Mouse (Mus musculus) ovary, postnatal 10 days (tissue): ENCODE data around the gene Ttll13.
A peak's percentile ranks its signal among the peaks of the same experiment; 100 is the strongest.

Experiments
- DNase-seq: peaks from one replicate; pipeline ENCODE4 v3.0.0; 2022; ENCODE audit warnings: low spot score

Ttll13 gene

GRCm38 (mm10) chr7:80214459-80214858 is 31.7 kb upstream of the Ttll13 start:
- no peak for DNase-seq

- peak; percentile 52 for DNase-seq
Observed at GRCm38 (mm10) chr7:80215398-80215797, 30.8 kb upstream of the Ttll13 start.

- DNase-seq: no peak
Observed at GRCm38 (mm10) chr7:80216566-80216965, 29.6 kb upstream of the Ttll13 start.

DNA sequence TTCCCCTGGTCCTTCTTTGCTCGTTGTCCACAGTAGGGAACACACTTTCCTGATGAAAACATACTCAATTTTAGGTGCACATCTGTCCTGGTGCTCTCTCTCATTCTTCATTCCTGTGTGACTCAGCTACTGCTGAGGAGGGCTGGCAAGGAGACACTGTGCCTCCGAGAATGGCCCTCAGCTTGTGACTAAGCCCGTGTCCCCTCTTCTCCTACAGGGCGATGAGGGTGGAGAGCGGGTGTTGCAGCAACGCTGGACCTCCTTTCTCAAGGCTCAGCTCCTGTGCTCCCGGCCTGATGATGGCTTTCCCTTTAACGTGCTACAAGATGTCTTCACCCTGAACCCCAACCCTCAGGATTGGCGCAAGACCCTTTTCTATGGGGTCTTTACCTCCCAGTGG is 27.5 kb upstream of the Ttll13 start:
- DNase-seq: no peak

GRCm38 (mm10) chr7:80220237-80220797 is 25.9 kb upstream of the Ttll13 start:
- no peak for DNase-seq

DNA sequence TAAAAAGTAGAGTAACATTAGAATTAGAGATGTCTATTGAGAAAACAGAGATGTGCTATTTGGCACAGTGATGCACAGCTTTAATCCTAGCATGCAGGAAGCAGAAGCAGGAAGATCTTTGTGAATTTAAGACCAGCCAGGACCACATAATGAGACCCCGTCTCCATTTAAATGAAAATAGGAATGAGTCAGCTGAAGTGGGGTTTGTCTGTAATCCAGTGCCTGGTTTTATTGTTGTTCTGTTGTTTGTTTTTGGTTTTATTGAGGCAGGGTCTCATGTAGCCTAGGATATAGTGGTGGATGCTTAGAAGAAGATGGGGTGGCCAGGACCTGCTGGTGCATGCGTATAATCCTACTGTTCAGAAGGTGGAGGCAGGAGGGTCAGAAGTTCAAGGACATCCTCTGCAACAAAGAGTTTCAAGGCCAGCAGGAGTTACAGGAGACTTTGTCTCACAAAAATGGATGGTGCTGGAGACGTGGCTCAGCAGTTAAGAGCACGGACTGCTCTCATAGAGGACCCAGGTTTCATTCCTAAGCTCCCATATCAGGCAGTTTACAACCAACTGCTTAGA is 24.9 kb upstream of the Ttll13 start:
- DNase-seq: no peak

DNA sequence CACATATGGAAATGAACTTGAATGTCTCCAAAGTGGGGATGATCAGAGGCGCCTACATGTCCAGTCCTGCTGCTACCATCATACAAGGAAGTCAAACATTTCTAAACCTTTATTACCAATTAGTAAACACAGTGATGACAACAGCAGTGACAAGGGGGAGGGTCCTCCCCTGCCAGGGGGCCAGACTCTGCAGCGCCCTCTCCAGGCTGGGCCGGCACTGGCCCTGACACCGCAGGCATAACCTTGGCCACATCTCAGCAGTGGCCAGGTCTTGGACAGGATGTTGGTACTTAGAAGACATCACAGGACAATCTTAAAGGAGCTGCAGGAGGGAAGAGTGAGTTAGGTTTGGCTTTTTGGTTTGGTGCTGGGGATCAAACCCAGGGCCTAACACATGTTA is 19.1 kb upstream of the Ttll13 start:
- no peak for DNase-seq

DNA sequence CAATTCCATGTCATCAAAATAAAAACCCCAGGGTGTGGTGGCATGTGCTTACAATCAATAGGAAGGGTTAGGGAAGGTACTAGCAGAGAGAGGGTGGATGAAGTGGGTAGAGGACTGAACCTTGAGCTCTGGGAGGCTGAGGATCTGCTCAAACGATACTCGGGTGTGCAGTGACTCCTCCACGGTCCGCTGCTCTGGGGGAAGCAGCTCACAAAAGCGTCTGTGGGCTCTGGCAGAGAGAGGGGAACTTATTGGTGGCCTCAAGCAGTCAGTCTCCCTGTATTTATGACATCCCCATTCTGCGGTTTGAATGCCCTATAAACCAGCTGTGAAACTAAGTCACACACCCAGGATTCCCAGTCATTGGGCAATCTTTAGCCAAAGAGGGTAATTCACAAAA is 16.0 kb upstream of the Ttll13 start:
- no peak for DNase-seq

DNA sequence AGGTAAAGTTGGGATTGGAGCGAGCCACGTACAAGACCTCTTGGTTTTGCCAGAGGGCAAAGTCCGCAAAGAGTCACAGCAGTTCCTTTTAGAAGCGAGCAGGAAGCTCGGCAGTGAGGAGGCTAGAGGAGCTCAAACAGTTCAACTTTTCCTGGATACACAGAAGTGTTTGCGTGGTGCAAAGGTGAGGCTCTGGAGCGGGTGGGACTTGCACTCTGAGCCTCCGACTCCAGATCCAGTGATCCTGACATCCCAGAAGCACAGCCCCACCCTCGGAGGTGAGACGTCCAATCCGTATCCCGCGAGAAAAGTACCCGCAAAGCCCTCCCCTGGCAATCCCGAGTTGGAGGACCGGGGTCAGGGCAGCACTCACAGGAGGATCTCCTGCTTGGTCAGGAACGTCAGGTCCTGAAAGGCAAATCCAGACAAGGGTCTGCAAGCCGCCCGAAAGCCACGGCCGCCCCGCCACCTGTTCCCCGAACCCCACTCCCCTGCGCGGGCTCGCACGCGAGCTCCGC is 14.1 kb upstream of the Ttll13 start:
- no peak for DNase-seq

DNA sequence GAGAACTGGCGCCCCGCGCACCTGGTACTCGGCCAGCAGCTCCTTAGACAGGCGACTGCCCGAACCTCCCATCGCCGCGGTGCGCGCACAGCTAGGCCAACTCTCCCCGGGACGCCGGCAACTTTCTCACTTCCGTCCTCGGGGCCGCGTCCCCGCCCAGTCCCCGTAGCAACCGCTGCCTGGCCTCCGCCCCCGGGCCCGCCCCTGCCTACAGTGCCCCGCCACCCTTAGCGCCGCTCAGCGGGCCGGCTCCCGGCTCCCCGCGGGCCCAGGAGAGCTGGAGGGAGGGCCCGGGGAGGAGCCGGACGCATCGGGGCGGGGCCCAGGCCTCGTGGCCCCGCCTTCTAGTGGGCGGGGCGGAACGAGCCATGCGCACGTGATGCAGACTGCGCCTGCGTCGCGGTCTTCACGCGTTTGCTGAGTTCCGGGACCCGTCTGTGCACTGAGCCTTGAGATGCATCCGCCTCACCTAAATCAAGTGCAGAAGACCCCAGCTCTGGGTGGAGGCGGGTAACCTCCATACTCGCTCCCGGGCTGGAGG is 13.6 kb upstream of the Ttll13 start, which contains the start of the genes Cib1 and Gdpgp1:
Gene Cib1, minus strand, starts transcription at position 325 of the 541 bp plus-strand sequence.
Gene Gdpgp1, plus strand, starts transcription at position 377 of the 541 bp plus-strand sequence.
- DNase-seq: peak; percentile 88

DNA sequence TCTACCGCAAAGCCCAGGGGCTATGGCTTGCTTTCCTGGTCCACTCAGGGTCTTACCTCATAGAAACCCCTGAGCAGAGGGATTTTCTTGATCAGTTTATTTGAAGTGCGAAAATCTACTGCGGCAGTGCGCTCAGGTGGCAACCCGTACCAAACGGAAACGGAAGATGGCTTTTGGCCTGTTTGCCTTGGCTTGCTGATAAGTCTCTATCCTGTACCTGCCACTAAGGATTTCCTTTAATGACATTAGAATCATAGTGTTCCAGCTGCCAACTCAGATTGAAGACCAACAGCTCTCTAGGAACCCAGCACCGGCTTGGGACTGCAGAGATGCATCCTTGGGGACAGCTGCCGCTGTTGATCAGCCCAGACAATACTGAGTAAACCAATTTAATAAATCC is 12.4 kb upstream of the Ttll13 start:
- DNase-seq: no peak

DNA sequence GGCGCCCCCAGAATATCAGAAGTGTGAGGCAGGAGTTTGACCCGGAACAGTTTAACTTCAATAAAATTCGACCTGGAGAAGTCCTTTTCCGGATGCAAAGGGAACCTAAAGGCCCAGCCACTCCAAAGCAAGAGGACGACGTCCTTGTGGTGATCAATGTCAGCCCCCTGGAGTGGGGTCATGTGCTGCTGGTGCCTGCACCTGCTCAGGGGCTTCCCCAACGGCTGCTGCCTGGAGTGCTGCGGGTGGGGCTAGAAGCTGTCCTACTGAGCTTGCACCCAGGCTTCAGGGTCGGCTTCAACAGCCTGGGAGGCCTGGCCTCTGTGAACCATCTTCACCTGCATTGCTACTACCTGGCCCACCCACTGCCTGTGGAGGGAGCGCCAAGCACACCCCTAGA is 7.6 kb upstream of the Ttll13 start:
- DNase-seq: no peak

DNA sequence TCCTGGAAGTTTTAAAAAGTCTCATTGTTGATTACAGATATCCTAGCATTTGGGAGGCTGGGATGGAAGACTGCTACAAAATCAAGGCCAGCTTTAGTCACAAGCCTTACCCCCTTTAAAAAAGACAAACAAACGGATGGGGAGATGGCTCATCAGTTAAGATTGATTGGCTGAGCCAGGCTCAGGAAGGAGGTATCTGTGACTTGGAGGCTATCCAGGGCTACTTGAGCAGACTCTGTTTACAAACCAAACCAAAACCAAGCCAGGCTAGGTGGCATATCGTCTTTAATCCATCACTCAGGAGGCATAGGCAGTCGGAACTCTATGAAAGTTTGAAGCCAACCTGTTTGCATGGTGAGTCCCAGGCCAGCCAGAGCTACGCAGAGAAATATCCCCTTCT is 4.5 kb upstream of the Ttll13 start:
- no peak for DNase-seq

GRCm38 (mm10) chr7:80244851-80245250 is 1.3 kb upstream of the Ttll13 start:
- no peak for DNase-seq

DNA sequence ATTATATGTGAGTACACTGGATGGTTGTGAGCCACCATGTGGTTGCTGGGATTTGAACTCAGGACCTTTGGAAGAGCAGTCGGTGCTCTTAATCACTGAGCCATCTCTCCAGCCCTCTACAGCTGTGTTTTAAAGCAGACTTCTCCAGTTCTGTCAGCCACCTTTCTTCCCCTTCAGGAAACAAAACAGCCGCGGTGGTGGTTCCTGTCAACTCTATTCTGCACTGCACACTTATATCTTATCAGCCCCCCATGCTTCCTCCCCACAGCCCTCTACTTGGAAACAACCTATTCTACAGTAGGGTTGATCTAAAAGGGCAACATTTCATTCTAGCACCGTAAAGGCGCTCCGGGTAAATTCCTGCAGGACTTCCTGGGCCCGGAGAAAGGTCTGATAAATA is 683 bp downstream of the Ttll13 start:
- no peak for DNase-seq

DNA sequence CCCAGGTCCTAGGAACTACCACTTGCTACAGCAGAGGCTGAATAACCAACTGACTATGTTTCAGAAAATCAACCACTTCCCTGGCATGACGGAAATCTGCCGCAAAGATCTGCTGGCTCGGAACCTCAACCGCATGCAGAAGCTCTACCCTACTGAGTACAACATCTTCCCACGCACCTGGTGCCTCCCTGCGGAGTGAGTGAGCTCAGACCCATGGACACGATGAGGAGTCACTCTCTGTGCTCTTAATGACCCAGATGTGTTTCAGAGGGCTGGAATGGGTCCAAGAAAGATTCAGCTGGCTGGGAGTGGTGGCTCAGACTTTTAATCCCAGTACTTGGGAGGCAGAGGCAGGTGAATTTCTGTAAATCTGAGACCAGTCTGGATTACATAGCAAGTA is 6.3 kb downstream of the Ttll13 start:
- DNase-seq: no peak

DNA sequence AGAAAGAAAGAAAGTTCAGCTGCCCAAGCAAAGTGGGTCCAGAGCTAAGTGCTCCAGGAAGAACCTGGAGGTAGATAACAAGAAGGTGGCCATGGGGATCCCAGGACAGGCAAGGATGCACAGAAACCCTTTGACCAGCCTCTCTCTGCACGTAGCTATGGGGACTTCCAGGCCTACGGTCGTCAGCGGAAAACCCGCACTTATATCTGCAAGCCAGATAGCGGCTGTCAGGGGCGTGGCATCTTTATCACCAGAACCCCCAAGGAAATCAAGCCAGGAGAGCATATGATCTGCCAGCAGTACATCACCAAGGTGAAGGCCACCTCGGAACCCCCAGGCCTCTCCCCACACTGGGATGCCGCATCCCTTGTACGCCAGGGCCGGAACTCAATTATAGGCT is 6.7 kb downstream of the Ttll13 start:
- DNase-seq: no peak

GRCm38 (mm10) chr7:80255981-80256380 is 9.8 kb downstream of the Ttll13 start:
- no peak for DNase-seq

DNA sequence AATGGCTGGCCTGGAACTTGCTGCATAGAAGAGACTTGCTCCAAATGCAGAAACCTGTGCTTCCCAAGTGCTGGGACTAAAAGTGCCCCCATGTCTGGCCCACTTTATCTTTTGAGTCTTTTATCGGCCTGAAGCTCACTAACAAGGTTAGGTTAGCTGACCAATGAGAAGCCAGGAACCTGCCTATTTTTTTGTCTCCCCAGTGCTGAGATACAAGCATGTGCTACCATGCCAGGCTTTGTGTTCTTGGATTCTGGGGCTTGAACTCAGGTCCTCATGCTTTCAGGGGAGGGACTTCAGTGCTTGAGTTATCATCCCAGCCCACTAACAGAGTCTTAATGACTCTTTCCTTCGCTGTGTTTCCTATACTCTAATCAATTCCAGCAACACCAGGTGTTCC is 11.5 kb downstream of the Ttll13 start:
- no peak for DNase-seq

GRCm38 (mm10) chr7:80260625-80261371 is 14.6 kb downstream of the Ttll13 start, which contains the start of gene Ngrn:
Ngrn (plus strand) TSS chr7:80261215.
- peak; percentile 49 for DNase-seq

DNA sequence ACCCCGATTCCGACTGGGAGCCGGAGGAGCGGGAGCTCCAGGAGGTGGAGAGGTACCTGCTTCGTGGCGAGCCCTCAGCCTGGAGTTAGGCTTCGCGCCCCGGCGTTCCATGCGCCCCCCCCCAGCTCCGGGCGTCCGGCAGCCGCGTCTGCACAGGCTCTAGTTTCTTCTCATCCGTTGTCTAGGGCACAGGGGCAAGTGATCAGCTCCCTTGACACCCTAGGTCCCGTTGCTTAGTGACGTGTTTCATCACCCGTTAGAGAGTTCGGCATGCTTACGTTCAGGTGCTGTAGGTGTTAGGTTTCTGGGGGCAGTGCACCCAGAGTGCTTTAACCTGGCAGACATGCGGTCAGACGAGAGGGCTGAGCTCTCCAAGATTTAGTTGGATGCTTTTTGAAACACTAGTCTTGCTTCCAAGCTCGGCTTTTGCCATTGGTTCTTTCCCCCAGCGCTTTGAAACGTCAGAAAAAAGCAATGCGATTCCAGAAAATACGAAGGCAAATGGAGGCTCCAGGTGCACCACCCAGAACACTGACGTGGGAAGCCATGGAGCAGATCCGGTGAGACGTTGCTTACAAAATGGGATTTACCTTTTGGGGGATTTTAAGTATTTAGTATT is 15.3 kb downstream of the Ttll13 start:
- no peak for DNase-seq

DNA sequence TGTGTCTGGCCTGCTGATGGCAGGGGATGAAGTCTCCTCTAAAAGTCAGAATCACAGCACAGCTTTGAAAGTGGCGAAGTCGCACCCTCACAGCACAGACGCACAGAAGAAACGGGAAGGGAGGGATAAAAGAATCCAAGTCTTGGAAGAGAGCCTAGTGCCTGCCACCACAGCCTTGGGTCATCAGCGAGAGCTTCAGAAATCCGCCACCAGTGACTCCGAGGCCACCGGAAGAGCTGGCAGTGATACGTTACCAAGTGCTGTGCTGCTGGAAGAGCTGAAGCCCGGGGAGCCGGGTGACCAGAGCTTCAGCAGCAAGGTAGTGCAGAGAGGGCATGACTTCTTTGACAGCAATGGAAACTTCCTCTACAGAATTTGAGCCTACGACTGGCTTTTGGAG is 18.4 kb downstream of the Ttll13 start:
- no peak for DNase-seq

GRCm38 (mm10) chr7:80267764-80268163 is 21.6 kb downstream of the Ttll13 start:
- no peak for DNase-seq
